10 mouse cellular contexts compared by ENCODE assay signal in the genomic region with DNA sequence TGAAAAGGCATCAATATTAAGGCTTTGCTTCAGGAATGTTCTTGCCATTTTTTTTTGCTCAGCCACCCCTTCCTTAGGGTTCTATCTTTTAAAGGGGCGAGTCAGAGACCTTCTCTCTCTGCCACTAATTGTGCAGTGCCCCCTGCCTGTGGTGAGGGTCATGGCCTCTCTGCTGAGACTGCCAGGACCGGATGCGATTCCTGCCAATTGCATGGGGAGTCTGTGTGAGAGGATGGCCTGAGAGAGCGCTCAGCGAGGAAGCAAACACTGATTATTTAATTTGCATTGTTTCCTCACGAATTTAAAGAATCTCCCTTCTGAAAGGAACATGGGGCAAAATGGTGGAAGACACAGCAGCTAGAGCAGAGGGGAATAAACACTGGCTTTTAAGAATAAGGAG.
DNase-seq lines count a peak whose midpoint lies in the region; ATAC-seq and TF ChIP-seq lines count a peak whose summit lies in the region.
"Had no signal": no experiment of that assay in that cellular context is flagged by ENCODE, and none has a peak within 500 bp of the region (broad histone marks: within the 10 kb centered on the region; RNA-seq: fewer than 3 reads in every experiment).

No protein-coding gene starts in this region.

- in situ Hi-C loops in CH12.LX (cut with MboI; ENCODE audit: low pct_ligation_motif_present, low pct_unique_long_range_greater_than_20kb, low sequenced_read_pairs) = no loop called here

- dilution Hi-C loops in CH12.LX (cut with MboI; ENCODE audit: extremely low pct_ligation_motif_present, extremely low pct_unique_long_range_greater_than_20kb, low sequenced_read_pairs) = no loop called here

- peak in 1 of 2 experiments; percentile 42; a peak in 2 of 4 replicates for TF ChIP-seq CTCF in CH12.LX (conservative IDR thresholded peaks at IDR 0.05 in 1 of 2, IDR thresholded peaks at IDR 0.05 in 1 of 2; ENCODE audit: low read depth in 2 of 2, low read length in 2 of 2)
- TF ChIP-seq CTCF in lung, postnatal 0 days (IDR thresholded peaks at IDR 0.05) = peak; percentile 52

- no peak overlapping the region for H3K9ac ChIP-seq in hindbrain, embryonic 12.5 days
- no peak overlapping the region for H3K9ac ChIP-seq in hindbrain, embryonic 16.5 days (ENCODE audit: low read depth, low read length)
- H3K9ac ChIP-seq in CH12.LX (ENCODE audit: insufficient read depth, low read depth) = no peak overlapping the region
- H3K9ac ChIP-seq in forebrain, embryonic 12.5 days = no peak overlapping the region
- H3K9ac ChIP-seq in lung, postnatal 0 days (replicated peaks; ENCODE audit: low read depth) = no peak overlapping the region

- peak; percentile 23 for TF ChIP-seq RAD21 in CH12.LX (IDR thresholded peaks at IDR 0.05; ENCODE audit: low read depth, low read length)

- DNase-seq in CH12.LX (ENCODE audit: extremely low read depth) = no peak
- DNase-seq in lung, postnatal 0 days (ENCODE audit: low spot score) = no peak
- DNase-seq in adrenal gland, postnatal 25 days = no peak
- DNase-seq in heart, postnatal 4 days = no peak
- DNase-seq in cerebellum, postnatal 25 days = no peak
- DNase-seq: cerebellum, adult 11-12 months; kidney, postnatal 10 days had no signal

- H3K4me2 ChIP-seq in hindbrain, embryonic 12.5 days (replicated peaks) = no peak overlapping the region
- H3K4me2 ChIP-seq in hindbrain, embryonic 16.5 days (ENCODE audit: low read length) = no peak overlapping the region
- H3K4me2 ChIP-seq in CH12.LX (ENCODE audit: insufficient read depth, low read depth, poor library complexity, severe bottlenecking) = no peak overlapping the region
- no peak overlapping the region for H3K4me2 ChIP-seq in forebrain, embryonic 12.5 days
- H3K4me2 ChIP-seq in lung, postnatal 0 days (replicated peaks; ENCODE audit: low read depth, low read length) = no peak overlapping the region

- WGBS in hindbrain, embryonic 12.5 days = 49% methylated on average over 6 of the region's 6 CpGs
- WGBS in hindbrain, embryonic 16.5 days = 23% methylated on average over 6 of the region's 6 CpGs
- WGBS in forebrain, embryonic 12.5 days = 38% methylated on average over 6 of the region's 6 CpGs
- WGBS in lung, postnatal 0 days = 37% methylated on average over 6 of the region's 6 CpGs

- H3K27me3 ChIP-seq in hindbrain, embryonic 12.5 days = no peaks in the 10 kb centered on the region
- no peaks in the 10 kb centered on the region for H3K27me3 ChIP-seq in hindbrain, embryonic 16.5 days (replicated peaks; ENCODE audit: control insufficient read depth, insufficient read depth, low read length)
- H3K27me3 ChIP-seq in CH12.LX (replicated peaks) = no peaks in the 10 kb centered on the region
- no peaks in the 10 kb centered on the region for H3K27me3 ChIP-seq in forebrain, embryonic 12.5 days
- H3K27me3 ChIP-seq in lung, postnatal 0 days (replicated peaks; ENCODE audit: insufficient read depth, low read length) = no peaks in the 10 kb centered on the region

- TF ChIP-seq EP300 in CH12.LX (IDR thresholded peaks at IDR 0.05; ENCODE audit: low read length) = no peak
- no peak for TF ChIP-seq EP300 in lung, postnatal 0 days (IDR thresholded peaks at IDR 0.05)

- peaks cover 6% of the 10 kb centered on the region for H3K4me1 ChIP-seq in hindbrain, embryonic 12.5 days
- no peaks in the 10 kb centered on the region for H3K4me1 ChIP-seq in hindbrain, embryonic 16.5 days (ENCODE audit: control insufficient read depth, insufficient read depth, low read depth, low read length)
- peaks cover 5 to 19% of the 10 kb centered on the region in 2 experiments for H3K4me1 ChIP-seq in CH12.LX (ENCODE audit: control insufficient read depth in 1 of 2, insufficient read depth in 2 of 2)
- H3K4me1 ChIP-seq in forebrain, embryonic 12.5 days = peaks cover 8% of the 10 kb centered on the region; the same call in 1 of the 2 replicates
- H3K4me1 ChIP-seq in lung, postnatal 0 days (ENCODE audit: insufficient read depth, low read depth, low read length) = no peaks in the 10 kb centered on the region

- H3K4me3 ChIP-seq in hindbrain, embryonic 12.5 days = no peak overlapping the region
- H3K4me3 ChIP-seq in hindbrain, embryonic 16.5 days (ENCODE audit: low read length) = no peak overlapping the region
- H3K4me3 ChIP-seq in CH12.LX (replicated peaks in 1 of 3; ENCODE audit: low read depth in 2 of 3, low read length in 2 of 3, poor library complexity in 1 of 3) = no peak overlapping the region
- H3K4me3 ChIP-seq in forebrain, embryonic 12.5 days (replicated peaks) = no peak overlapping the region
- H3K4me3 ChIP-seq in lung, postnatal 0 days (ENCODE audit: low read depth, low read length) = no peak overlapping the region

- no peaks in the 10 kb centered on the region for H3K36me3 ChIP-seq in hindbrain, embryonic 12.5 days
- no peaks in the 10 kb centered on the region for H3K36me3 ChIP-seq in hindbrain, embryonic 16.5 days (ENCODE audit: control insufficient read depth, insufficient read depth, low read length)
- no peaks in the 10 kb centered on the region for H3K36me3 ChIP-seq in CH12.LX (replicated peaks in 1 of 2; ENCODE audit: control insufficient read depth in 1 of 2, insufficient read depth in 1 of 2, low read length in 1 of 2)
- no peaks in the 10 kb centered on the region for H3K36me3 ChIP-seq in forebrain, embryonic 12.5 days (replicated peaks)
- no peaks in the 10 kb centered on the region for H3K36me3 ChIP-seq in lung, postnatal 0 days (ENCODE audit: insufficient read depth, low read length)

- H3K9me3 ChIP-seq in hindbrain, embryonic 12.5 days (replicated peaks) = no peaks in the 10 kb centered on the region
- H3K9me3 ChIP-seq in hindbrain, embryonic 16.5 days (ENCODE audit: control insufficient read depth, low read length) = no peaks in the 10 kb centered on the region
- no peaks in the 10 kb centered on the region for H3K9me3 ChIP-seq in CH12.LX (replicated peaks; ENCODE audit: low read length)
- H3K9me3 ChIP-seq in forebrain, embryonic 12.5 days = no peaks in the 10 kb centered on the region
- H3K9me3 ChIP-seq in lung, postnatal 0 days (ENCODE audit: low read length) = no peaks in the 10 kb centered on the region

- TF ChIP-seq POLR2A in CH12.LX (IDR thresholded peaks at IDR 0.05; ENCODE audit: low read depth, low read length) = no peak

- H3K27ac ChIP-seq in hindbrain, embryonic 12.5 days = peak overlapping the region; percentile 67
- no peak overlapping the region for H3K27ac ChIP-seq in hindbrain, embryonic 16.5 days (ENCODE audit: low read depth, low read length)
- no peak overlapping the region for H3K27ac ChIP-seq in CH12.LX (ENCODE audit: insufficient read depth, low read depth)
- no peak overlapping the region for H3K27ac ChIP-seq in forebrain, embryonic 12.5 days
- no peak overlapping the region for H3K27ac ChIP-seq in lung, postnatal 0 days (ENCODE audit: low read length)

- H3K79me2 ChIP-seq in CH12.LX (replicated peaks; ENCODE audit: control insufficient read depth, extremely low read depth, insufficient read depth, poor library complexity, severe bottlenecking) = no peaks in the 10 kb centered on the region

- ATAC-seq in hindbrain, embryonic 12.5 days (ENCODE audit: low FRiP score) = peak; percentile 47
- no peak for ATAC-seq in hindbrain, embryonic 16.5 days
- peak; percentile 61 for ATAC-seq in forebrain, embryonic 12.5 days (ENCODE audit: low FRiP score)
- ATAC-seq in lung, postnatal 0 days = no peak

TF ChIP-seq in CH12.LX, 34 proteins besides CTCF, POLR2A, EP300 and RAD21:
- TF ChIP-seq MAFK (IDR thresholded peaks at IDR 0.05; ENCODE audit: insufficient replicate concordance, low read length) (no peak), SMC3 (IDR thresholded peaks at IDR 0.05; ENCODE audit: low read depth, low read length) (peak; percentile 42)

Comparison
In these comparisons a context has a peak if more than half of its experiments do, and no peak if none do; other contexts are left out.
1. ATAC-seq: peak in hindbrain, embryonic 12.5 days (single experiment) and forebrain, embryonic 12.5 days (single experiment); none in hindbrain, embryonic 16.5 days (single experiment) and lung, postnatal 0 days (single experiment).